Mouse (Mus musculus): ENCODE measurements around the gene Nqo2. TPM values are rescaled to one million over a fixed set of nuclear protein-coding genes. Genes with fewer than 3 reads are reported as not detected.
"Not testable (repeated sequence)": the region's sequence is repeated elsewhere in the genome, so short reads cannot be mapped to it uniquely, and the experiment has no call there.

Gene Nqo2
- polyA plus RNA-seq (2012; rRNA removed): 5.2 and 11.0 TPM in 2 replicates

DNA sequence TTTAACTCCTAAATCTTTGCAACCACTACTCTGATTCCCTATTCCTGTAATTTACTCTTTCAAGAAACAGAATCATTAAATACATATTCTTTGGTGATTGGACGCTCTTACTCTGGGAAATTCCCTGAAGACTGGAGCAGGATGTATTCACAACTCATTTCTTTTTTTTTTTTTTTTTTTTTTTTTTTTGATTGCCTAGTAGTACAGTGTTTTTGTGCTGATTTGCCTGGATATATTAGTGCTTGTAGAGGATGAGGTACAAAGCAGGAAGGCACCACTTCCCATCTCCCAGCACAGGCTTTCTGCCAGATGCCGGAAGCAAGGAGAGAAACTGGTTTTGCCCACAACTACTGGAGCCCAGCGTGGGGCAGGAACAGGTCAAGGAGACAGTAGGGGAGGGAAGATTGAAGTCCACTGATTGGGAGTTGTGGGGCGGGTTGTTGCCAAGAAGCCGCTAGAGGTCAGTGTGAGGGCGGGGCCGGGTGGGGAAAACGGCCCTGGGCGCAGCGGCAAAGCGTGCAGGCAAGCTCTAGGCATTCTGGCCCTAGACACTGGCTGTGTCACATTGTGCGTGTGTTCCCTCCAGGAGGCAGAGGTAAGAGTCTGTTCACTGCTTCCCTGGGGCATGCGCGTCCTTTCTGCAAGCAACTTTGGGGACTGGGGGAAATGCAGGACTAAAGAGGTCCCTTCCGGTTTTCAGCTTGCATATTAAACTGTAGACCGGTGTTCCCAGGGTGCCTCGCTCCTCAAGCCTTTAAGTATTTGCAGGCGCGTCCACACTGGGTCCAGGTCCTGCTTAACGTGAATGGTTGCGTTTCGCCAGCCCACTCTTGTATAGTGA is at the start of gene Nqo2:
Nqo2 (plus strand) TSS at position 482 of the 841 bp plus-strand sequence.
- under 1% methylated on average over 22 of the region's 22 CpGs for WGBS
- peak within 1 kb of the TSS; percentile 84 for H3K4me3 ChIP-seq (replicated peaks; ENCODE audit: extremely low read depth, low read depth, low read length)
- peaks cover 6% of the 10 kb centered on the region; the same call in 1 of the 2 replicates for H3K4me1 ChIP-seq (ENCODE audit: control insufficient read depth, insufficient read depth, low read length)
- TF ChIP-seq POLR2A (IDR thresholded peaks at IDR 0.05; ENCODE audit: borderline replicate concordance, extremely low read depth, low read depth, low read length): peak; percentile 83; the same call in 1 of the 2 replicates
- 0 out of 2 replicates have a peak, but pooled peaks have one; percentile 7 for TF ChIP-seq CTCF (IDR thresholded peaks at IDR 0.05; ENCODE audit: insufficient read depth, low read length)
- peak; percentile 73 for DNase-seq

DNA sequence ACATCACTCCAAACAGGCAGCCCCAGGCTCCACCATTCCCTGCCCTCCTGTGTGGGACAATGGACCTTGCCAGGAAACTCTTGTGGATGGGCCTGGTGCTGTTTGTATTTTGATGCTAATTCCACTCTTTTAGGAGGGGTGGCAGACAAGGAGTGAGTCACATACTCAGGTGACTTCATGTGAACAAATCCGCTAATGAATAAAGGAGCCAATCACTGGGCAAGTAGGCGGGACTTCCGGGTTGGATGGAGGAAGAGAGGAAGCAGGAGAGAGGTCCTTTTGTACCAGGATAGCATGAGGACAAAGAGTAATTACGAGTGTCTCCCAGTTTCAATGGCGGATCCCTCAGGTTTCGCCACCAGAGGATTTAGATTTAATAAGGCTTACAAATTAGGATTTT is 43.4 kb upstream of the Nqo2 start:
- 97% methylated on average over 6 of the region's 6 CpGs for WGBS
- H3K4me1 ChIP-seq (ENCODE audit: control insufficient read depth, insufficient read depth, low read length): no peaks in the 10 kb centered on the region
- DNase-seq: no peak
- TF ChIP-seq CTCF (IDR thresholded peaks at IDR 0.05; ENCODE audit: insufficient read depth, low read length): no peak
- TF ChIP-seq POLR2A (IDR thresholded peaks at IDR 0.05; ENCODE audit: borderline replicate concordance, extremely low read depth, low read depth, low read length): no peak
- no peak overlapping the region for H3K4me3 ChIP-seq (replicated peaks; ENCODE audit: extremely low read depth, low read depth, low read length)

DNA sequence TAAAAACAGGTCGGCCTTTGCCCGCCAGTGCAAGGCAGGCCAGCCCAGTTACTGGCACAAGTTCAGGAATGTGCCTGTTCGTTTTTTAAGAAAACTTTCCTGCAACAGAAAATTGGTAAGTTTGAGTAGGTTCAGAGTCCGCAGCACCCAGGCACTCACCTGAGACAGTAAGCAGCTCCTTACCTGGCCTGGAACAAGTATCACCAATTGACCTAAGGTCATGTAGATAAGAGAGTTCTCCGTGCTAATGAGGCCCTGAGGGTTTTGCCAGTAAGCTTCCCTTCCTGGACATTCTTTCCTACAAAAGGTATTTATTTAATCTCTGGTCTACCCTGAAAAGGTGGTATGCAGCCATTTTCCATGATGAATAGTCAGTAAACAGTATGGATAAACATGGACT is 42.8 kb upstream of the Nqo2 start:
- WGBS: 74% methylated on average over 5 of the region's 5 CpGs
- no peak overlapping the region for H3K4me3 ChIP-seq (replicated peaks; ENCODE audit: extremely low read depth, low read depth, low read length)
- H3K4me1 ChIP-seq (ENCODE audit: control insufficient read depth, insufficient read depth, low read length): no peaks in the 10 kb centered on the region
- DNase-seq: no peak
- TF ChIP-seq CTCF (IDR thresholded peaks at IDR 0.05; ENCODE audit: insufficient read depth, low read length) (no peak), POLR2A (IDR thresholded peaks at IDR 0.05; ENCODE audit: borderline replicate concordance, extremely low read depth, low read depth, low read length) (no peak)

DNA sequence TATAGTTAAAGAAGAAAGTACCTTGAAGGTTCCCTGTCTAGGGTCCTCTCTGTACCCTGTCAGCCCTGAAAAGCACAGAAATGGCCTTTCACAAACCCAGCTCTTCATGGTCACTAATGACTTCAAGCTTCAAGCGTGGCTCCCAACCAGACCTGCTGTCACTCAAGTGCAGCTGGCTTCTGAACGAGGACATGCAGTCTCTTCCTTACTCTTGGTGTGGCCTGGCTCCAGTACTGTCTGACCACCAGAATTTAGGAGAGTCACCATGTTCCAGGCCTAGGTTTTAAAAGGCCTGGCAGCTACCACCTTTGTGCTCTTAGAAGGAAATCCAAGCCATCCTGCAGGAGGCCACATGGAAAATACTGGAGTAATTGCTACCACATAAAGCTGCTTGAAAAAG is 34.2 kb upstream of the Nqo2 start:
- WGBS: 80% methylated on average over 2 of the region's 2 CpGs
- Histone ChIP-seq H3K4me3 (replicated peaks; ENCODE audit: extremely low read depth, low read depth, low read length) (no peak overlapping the region), H3K4me1 (ENCODE audit: control insufficient read depth, insufficient read depth, low read length) (peaks cover 16% of the 10 kb centered on the region)
- TF ChIP-seq CTCF (IDR thresholded peaks at IDR 0.05; ENCODE audit: insufficient read depth, low read length) (no peak), POLR2A (IDR thresholded peaks at IDR 0.05; ENCODE audit: borderline replicate concordance, extremely low read depth, low read depth, low read length) (no peak)
- DNase-seq: no peak

DNA sequence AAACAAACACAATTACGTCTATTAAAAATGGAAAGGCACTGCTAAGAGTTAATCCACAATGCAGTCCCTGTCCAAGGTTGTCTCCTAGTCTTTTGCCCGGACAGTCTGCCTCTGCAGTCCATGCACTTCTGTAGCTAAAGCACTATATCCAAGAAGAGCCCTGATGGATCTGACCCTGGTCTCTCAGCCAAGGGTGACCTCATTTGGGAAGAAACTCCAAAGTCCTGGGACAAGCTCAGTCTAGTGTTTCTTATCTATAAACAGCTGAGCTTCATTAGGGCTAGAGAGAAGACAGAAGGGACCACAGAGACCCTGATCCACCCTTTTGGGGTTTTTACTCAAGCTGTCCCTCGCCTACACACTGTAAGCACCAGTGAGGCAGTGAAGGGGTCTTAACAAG is 33.6 kb upstream of the Nqo2 start:
- DNase-seq: no peak
- no peak overlapping the region for H3K4me3 ChIP-seq (replicated peaks; ENCODE audit: extremely low read depth, low read depth, low read length)
- WGBS: 81% methylated on average over 3 of the region's 3 CpGs
- no peak for TF ChIP-seq POLR2A (IDR thresholded peaks at IDR 0.05; ENCODE audit: borderline replicate concordance, extremely low read depth, low read depth, low read length)
- no peak for TF ChIP-seq CTCF (IDR thresholded peaks at IDR 0.05; ENCODE audit: insufficient read depth, low read length)
- peaks cover 16% of the 10 kb centered on the region for H3K4me1 ChIP-seq (ENCODE audit: control insufficient read depth, insufficient read depth, low read length)

DNA sequence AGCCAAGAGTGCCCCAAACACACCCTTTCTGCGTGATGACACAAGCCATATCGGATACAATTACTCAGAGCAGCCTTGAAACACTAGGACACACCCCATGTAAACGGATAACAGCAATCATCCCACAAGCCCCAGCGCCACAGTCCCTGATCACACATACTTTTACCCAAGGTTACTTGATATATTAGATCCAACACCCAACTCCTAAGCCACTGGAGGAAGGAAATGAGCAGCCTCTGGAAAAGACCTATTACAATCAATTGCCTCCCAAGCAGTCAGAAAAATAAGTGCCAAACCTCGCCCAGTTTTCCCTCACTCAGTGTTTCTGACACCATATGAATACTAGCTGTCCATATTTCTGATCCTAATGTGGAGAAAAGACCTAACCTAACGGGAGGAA is 29.7 kb upstream of the Nqo2 start:
- DNase-seq: no peak
- Histone ChIP-seq H3K4me1 (ENCODE audit: control insufficient read depth, insufficient read depth, low read length) (peaks cover 18% of the 10 kb centered on the region), H3K4me3 (replicated peaks; ENCODE audit: extremely low read depth, low read depth, low read length) (peak overlapping the region; percentile 96)
- WGBS: 30% methylated on average over 6 of the region's 6 CpGs
- no peak for TF ChIP-seq POLR2A (IDR thresholded peaks at IDR 0.05; ENCODE audit: borderline replicate concordance, extremely low read depth, low read depth, low read length)
- no peak for TF ChIP-seq CTCF (IDR thresholded peaks at IDR 0.05; ENCODE audit: insufficient read depth, low read length)

DNA sequence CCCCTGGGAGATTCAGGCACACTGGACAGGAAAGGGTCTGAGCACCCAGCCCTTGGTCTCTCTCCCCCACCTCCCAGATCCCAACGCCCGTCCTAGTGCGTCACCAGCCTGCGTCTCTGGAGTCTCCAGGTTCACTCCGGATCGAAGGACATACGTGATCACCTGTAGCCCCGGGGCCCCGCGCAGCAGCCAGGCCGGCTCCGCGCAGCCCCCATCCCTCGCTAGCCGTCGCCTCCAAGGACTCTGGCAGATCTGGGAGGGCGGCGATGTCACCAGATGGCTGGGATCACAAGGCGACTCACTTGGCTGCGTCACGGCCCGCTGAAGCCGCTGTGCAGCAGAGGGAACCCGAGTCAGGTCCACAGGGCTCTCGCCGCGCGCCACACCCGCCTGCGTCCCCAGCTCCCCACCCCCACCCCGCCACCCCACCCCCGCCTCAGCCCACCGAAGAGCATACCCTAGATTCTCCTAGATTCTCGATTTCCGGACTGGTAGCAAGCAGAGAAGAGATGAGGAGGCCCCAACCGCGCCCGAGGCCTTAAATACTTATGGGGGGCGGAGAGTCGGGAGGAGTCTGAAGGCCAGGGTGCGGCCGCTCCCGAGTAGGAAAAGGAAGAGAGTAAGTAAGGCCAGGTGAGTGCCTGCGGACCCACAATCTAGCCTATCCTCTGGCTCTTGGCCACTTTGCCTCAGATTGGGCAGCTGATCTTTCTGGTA is 28.9 kb upstream of the Nqo2 start:
- TF ChIP-seq CTCF (IDR thresholded peaks at IDR 0.05; ENCODE audit: insufficient read depth, low read length) (no peak), POLR2A (IDR thresholded peaks at IDR 0.05; ENCODE audit: borderline replicate concordance, extremely low read depth, low read depth, low read length) (peak; percentile 40; the same call in 1 of the 2 replicates)
- under 1% methylated on average over 44 of the region's 44 CpGs for WGBS
- Histone ChIP-seq H3K4me3 (replicated peaks; ENCODE audit: extremely low read depth, low read depth, low read length) (peak overlapping the region; percentile 96), H3K4me1 (ENCODE audit: control insufficient read depth, insufficient read depth, low read length) (peaks cover 18% of the 10 kb centered on the region)
- peak; percentile 74 for DNase-seq

GRCm38 (mm10) chr13:33937151-33937550 is 27.3 kb upstream of the Nqo2 start:
- TF ChIP-seq POLR2A (IDR thresholded peaks at IDR 0.05; ENCODE audit: borderline replicate concordance, extremely low read depth, low read depth, low read length) (no peak), CTCF (IDR thresholded peaks at IDR 0.05; ENCODE audit: insufficient read depth, low read length) (no peak)
- 54% methylated on average over 5 of the region's 5 CpGs for WGBS
- no peak for DNase-seq
- H3K4me3 ChIP-seq (replicated peaks; ENCODE audit: extremely low read depth, low read depth, low read length): no peak overlapping the region
- peaks cover 18% of the 10 kb centered on the region for H3K4me1 ChIP-seq (ENCODE audit: control insufficient read depth, insufficient read depth, low read length)

DNA sequence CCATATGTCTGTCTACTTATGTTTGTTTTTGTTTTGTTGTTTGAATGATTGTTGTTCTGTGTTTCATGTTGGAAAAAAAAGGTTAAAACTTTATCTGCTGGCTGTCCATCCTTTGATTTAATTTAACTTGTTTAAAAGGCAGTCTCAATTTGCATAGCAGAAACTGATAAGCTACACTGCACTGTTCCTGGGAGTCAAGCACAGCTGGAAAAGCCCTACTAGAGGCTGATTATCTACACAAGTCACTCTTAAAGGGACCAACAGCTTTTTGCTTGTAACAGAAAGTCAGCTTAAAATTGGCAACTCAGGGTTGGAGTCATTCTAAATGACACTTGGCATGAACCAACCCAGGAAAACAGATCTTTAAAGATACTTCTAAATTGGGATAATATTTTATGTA is 26.9 kb upstream of the Nqo2 start:
- H3K4me3 ChIP-seq (replicated peaks; ENCODE audit: extremely low read depth, low read depth, low read length); DNase-seq: not testable (repeated sequence)
- peaks cover 15% of the 10 kb centered on the region for H3K4me1 ChIP-seq (ENCODE audit: control insufficient read depth, insufficient read depth, low read length)

Measured in lung, adult 2 months (tissue).